Mouse (Mus musculus) embryonic facial prominence, embryonic 12.5 days (tissue): ENCODE data around the gene Skint3. TPM values are rescaled to one million over a fixed set of nuclear protein-coding genes. Genes with fewer than 3 reads are reported as not detected.
"Not testable (repeated sequence)": the region's sequence is repeated elsewhere in the genome, so short reads cannot be mapped to it uniquely, and the experiment has no call there.

ENCODE experiments used
- ATAC-seq: fragments of 200-750 bp; cut with Nextera tagmentation; 2 replicates; pipeline ENCODE4 v1.8.0; 2017; ENCODE audit not compliant: insufficient number of reproducible peaks, insufficient read depth, low FRiP score, low TSS enrichment
- H3K27ac ChIP-seq: fragments of 300-500 bp; sonication (generic); 2 replicates; pipeline ENCODE4 v1.5.1; 2016; ENCODE audit warnings: mild to moderate bottlenecking
- H3K27me3 ChIP-seq: fragments of 300-500 bp; sonication (generic); 2 replicates; pipeline ENCODE4 v1.6.1; 2016; ENCODE audit warnings: mild to moderate bottlenecking, moderate library complexity
- H3K36me3 ChIP-seq: fragments of 300-500 bp; sonication (generic); 2 replicates; pipeline ENCODE4 v1.6.1; 2016; ENCODE audit warnings: mild to moderate bottlenecking
- H3K4me1 ChIP-seq: fragments of 300-500 bp; sonication (generic); 2 replicates; pipeline ENCODE4 v1.6.1; 2016
- H3K4me2 ChIP-seq: fragments of 300-500 bp; sonication (generic); replicated peaks from 2 replicates; pipeline ENCODE4 v1.6.1; 2016; ENCODE audit warnings: mild to moderate bottlenecking, moderate library complexity
- H3K4me3 ChIP-seq: fragments of 300-500 bp; sonication (generic); 2 replicates; pipeline ENCODE4 v1.5.1; 2016; ENCODE audit warnings: mild to moderate bottlenecking
- H3K9ac ChIP-seq: fragments of 300-500 bp; sonication (generic); 2 replicates; pipeline ENCODE4 v1.6.1; 2016; ENCODE audit warnings: mild to moderate bottlenecking, moderate library complexity
- H3K9me3 ChIP-seq: fragments of 300-500 bp; sonication (generic); 2 replicates; pipeline ENCODE4 v1.6.1; 2016; ENCODE audit warnings: mild to moderate bottlenecking, moderate library complexity
- WGBS: fragments of 180-500 bp; shearing (Covaris S2); methylation state at CpG from one replicate; pipeline ENCODE4 v1.1.7; 2016; 5-methylcytosine and 5-hydroxymethylcytosine counted together
- polyA plus RNA-seq: library from polyadenylated mRNA; unstranded; fragments of >200 nt; fragmentation: Nextera tagmentation; extraction: Ambion mirVana; gene quantifications from 2 replicates; pipeline ENCODE4 v1.2.1, GENCODE M21; 2016

Gene Skint3
- polyA plus RNA-seq = not detected in 2 replicates

- WGBS = 81% methylated on average over 1 of the region's 1 CpGs
- H3K9me3 ChIP-seq = no peaks in the 10 kb centered on the region
- no peak within 1 kb of the TSS for H3K4me3 ChIP-seq
- H3K9ac ChIP-seq = no peak within 1 kb of the TSS
- H3K36me3 ChIP-seq = no peaks in the 10 kb centered on the region
- H3K4me1 ChIP-seq = no peaks in the 10 kb centered on the region
- no peaks in the 10 kb centered on the region for H3K27me3 ChIP-seq
- no peak for ATAC-seq
- H3K4me2 ChIP-seq = no peak within 1 kb of the TSS
- H3K27ac ChIP-seq = no peak within 1 kb of the TSS
These were observed at the start of gene Skint3 for GRCm38 (mm10) chr4:112231945-112232344. Skint3 (plus strand) TSS chr4:112232245.

- Histone ChIP-seq H3K9me3 (peaks cover 4% of the 10 kb centered on the region; the same call in 1 of the 2 replicates), H3K4me1 (no peaks in the 10 kb centered on the region), H3K27ac (no peak overlapping the region), H3K36me3 (no peaks in the 10 kb centered on the region), H3K27me3 (no peaks in the 10 kb centered on the region), H3K4me3 (no peak overlapping the region), H3K9ac (no peak overlapping the region), H3K4me2 (no peak overlapping the region)
- whole genome bisulfite sequencing = 73% methylated on average over 1 of the region's 1 CpGs
- no peak for ATAC-seq
These were observed 11.4 kb downstream of the Skint3 start for GRCm38 (mm10) chr4:112243416-112243815.

GRCm38 (mm10) chr4:112243951-112244350 lies 11.9 kb downstream of the Skint3 start:
- H3K4me2 ChIP-seq = no peak overlapping the region
- no peak for ATAC-seq
- no peaks in the 10 kb centered on the region for H3K36me3 ChIP-seq
- H3K4me1 ChIP-seq = no peaks in the 10 kb centered on the region
- peaks cover 4% of the 10 kb centered on the region; the same call in 1 of the 2 replicates for H3K9me3 ChIP-seq
- H3K9ac ChIP-seq = no peak overlapping the region
- 86% methylated on average over 3 of the region's 3 CpGs for WGBS
- H3K27me3 ChIP-seq = no peaks in the 10 kb centered on the region
- H3K27ac ChIP-seq = no peak overlapping the region
- no peak overlapping the region for H3K4me3 ChIP-seq

GRCm38 (mm10) chr4:112256022-112256421 lies 24.0 kb downstream of the Skint3 start:
- 73% methylated on average over 5 of the region's 5 CpGs for WGBS
- no peak overlapping the region for H3K9ac ChIP-seq
- H3K36me3 ChIP-seq = no peaks in the 10 kb centered on the region
- H3K9me3 ChIP-seq = peaks cover 11% of the 10 kb centered on the region; the same call in 1 of the 2 replicates
- H3K4me2 ChIP-seq = no peak overlapping the region
- ATAC-seq = no peak
- H3K4me1 ChIP-seq = no peaks in the 10 kb centered on the region
- H3K27ac ChIP-seq = no peak overlapping the region
- H3K4me3 ChIP-seq = no peak overlapping the region
- H3K27me3 ChIP-seq = no peaks in the 10 kb centered on the region

- ATAC-seq = no peak
- no peak overlapping the region for H3K4me3 ChIP-seq
- no peaks in the 10 kb centered on the region for H3K27me3 ChIP-seq
- no peak overlapping the region for H3K9ac ChIP-seq
- peaks cover 12% of the 10 kb centered on the region; the same call in 1 of the 2 replicates for H3K9me3 ChIP-seq
- no peaks in the 10 kb centered on the region for H3K36me3 ChIP-seq
- H3K27ac ChIP-seq = no peak overlapping the region
- WGBS = 81% methylated on average over 12 of the region's 12 CpGs
- H3K4me1 ChIP-seq = no peaks in the 10 kb centered on the region
- H3K4me2 ChIP-seq = no peak overlapping the region
These were observed 55.3 kb downstream of the Skint3 start for GRCm38 (mm10) chr4:112287178-112287974.

- Histone ChIP-seq H3K27me3 (no peaks in the 10 kb centered on the region), H3K36me3 (no peaks in the 10 kb centered on the region), H3K27ac (no peak overlapping the region), H3K4me3 (no peak overlapping the region), H3K9ac (no peak overlapping the region), H3K4me1 (no peaks in the 10 kb centered on the region), H3K4me2 (no peak overlapping the region), H3K9me3 (peaks cover 12% of the 10 kb centered on the region; the same call in 1 of the 2 replicates)
- no peak for ATAC-seq
- WGBS = 82% methylated on average over 4 of the region's 4 CpGs
These were observed 56.4 kb downstream of the Skint3 start for GRCm38 (mm10) chr4:112288396-112288795.

- no peaks in the 10 kb centered on the region for H3K36me3 ChIP-seq
- H3K4me3 ChIP-seq = no peak overlapping the region
- H3K9me3 ChIP-seq = 0 out of 2 replicates have a peak, but pooled peaks cover 9% of the 10 kb centered on the region
- H3K4me2 ChIP-seq = no peak overlapping the region
- H3K27ac ChIP-seq = no peak overlapping the region
- ATAC-seq = no peak
- H3K9ac ChIP-seq = no peak overlapping the region
- no peaks in the 10 kb centered on the region for H3K4me1 ChIP-seq
- 74% methylated on average over 1 of the region's 1 CpGs for WGBS
- H3K27me3 ChIP-seq = no peaks in the 10 kb centered on the region
These were observed 70.3 kb downstream of the Skint3 start for GRCm38 (mm10) chr4:112302305-112302704.

- H3K4me1 ChIP-seq = no peaks in the 10 kb centered on the region
- no peak overlapping the region for H3K4me2 ChIP-seq
- H3K9me3 ChIP-seq = 0 out of 2 replicates have a peak, but pooled peaks cover 9% of the 10 kb centered on the region
- no peak overlapping the region for H3K27ac ChIP-seq
- no peaks in the 10 kb centered on the region for H3K36me3 ChIP-seq
- WGBS = 86% methylated on average over 3 of the region's 3 CpGs
- no peak overlapping the region for H3K9ac ChIP-seq
- H3K4me3 ChIP-seq = no peak overlapping the region
- no peak for ATAC-seq
- no peaks in the 10 kb centered on the region for H3K27me3 ChIP-seq
These were observed 70.9 kb downstream of the Skint3 start for GRCm38 (mm10) chr4:112302855-112303509.

- not testable (repeated sequence) for H3K9ac ChIP-seq, H3K9me3 ChIP-seq, H3K4me3 ChIP-seq, ATAC-seq, H3K27me3 ChIP-seq, H3K4me2 ChIP-seq, H3K27ac ChIP-seq, H3K36me3 ChIP-seq, H3K4me1 ChIP-seq
- 90% methylated on average over 17 of the region's 17 CpGs for WGBS
These were observed 117.1 kb downstream of the Skint3 start for GRCm38 (mm10) chr4:112349111-112349510.

Other genes with a start within 250 kb of the Skint3 start
- gene Skint1, start 226.0 kb upstream of the Skint3 start, polyA plus RNA-seq = not detected in 2 replicates
- not detected in 2 replicates for gene Skint4, start 160.2 kb upstream of the Skint3 start, polyA plus RNA-seq
- not detected in 2 replicates for gene Skint9, start 201.7 kb downstream of the Skint3 start, polyA plus RNA-seq